Mouse (Mus musculus) hindbrain, embryonic 14.5 days (tissue): ENCODE measurements around the gene Mrtfa. TPM values are rescaled to one million over a fixed set of nuclear protein-coding genes. Genes with fewer than 3 reads are reported as not detected.

Source experiments
- ATAC-seq: fragments of 200-750 bp; cut with Nextera tagmentation; 2 replicates; pipeline ENCODE4 v1.8.0; 2017; ENCODE audit warnings: moderate number of reproducible peaks, mild to moderate bottlenecking, moderate TSS enrichment, moderate library complexity; ENCODE audit not compliant: low FRiP score
- DNase-seq: peaks from one replicate; pipeline ENCODE4 v3.0.0-alpha.2; 2015; ENCODE audit warnings: low spot score
- H3K27ac ChIP-seq: fragments of 300-500 bp; sonication (generic); 2 replicates; pipeline ENCODE4 v1.5.1; 2014; ENCODE audit warnings: mild to moderate bottlenecking, moderate library complexity
- H3K27me3 ChIP-seq: fragments of 300-500 bp; sonication (generic); 2 replicates; pipeline ENCODE4 v1.6.1; 2014; ENCODE audit warnings: mild to moderate bottlenecking, low read length, mixed read lengths; ENCODE audit not compliant: control insufficient read depth, insufficient read depth
- H3K36me3 ChIP-seq: fragments of 300-500 bp; sonication (generic); replicated peaks from 2 replicates; pipeline ENCODE4 v1.6.1; 2014; ENCODE audit not compliant: control insufficient read depth, insufficient read depth
- H3K4me1 ChIP-seq: fragments of 300-500 bp; sonication (generic); replicated peaks from 2 replicates; pipeline ENCODE4 v1.6.1; 2014; ENCODE audit warnings: antibody characterized with exemption, low read length, mixed read lengths; ENCODE audit not compliant: control insufficient read depth, insufficient read depth
- H3K4me2 ChIP-seq: fragments of 300-500 bp; sonication (generic); replicated peaks from 2 replicates; pipeline ENCODE4 v1.6.1; 2014; ENCODE audit warnings: mild to moderate bottlenecking, moderate library complexity
- H3K4me3 ChIP-seq: fragments of 300-500 bp; sonication (generic); replicated peaks from 2 replicates; pipeline ENCODE4 v1.5.1; 2014; ENCODE audit warnings: mild to moderate bottlenecking, low read length
- H3K9ac ChIP-seq: fragments of 300-500 bp; sonication (generic); 2 replicates; pipeline ENCODE4 v1.6.1; 2014
- H3K9me3 ChIP-seq: fragments of 300-500 bp; sonication (generic); 2 replicates; pipeline ENCODE4 v1.6.1; 2016; ENCODE audit warnings: low read length; ENCODE audit not compliant: control insufficient read depth
- WGBS: fragments of 180-500 bp; shearing (Covaris S2); extraction: QIAGEN DNeasy Blood & Tissue Kit; methylation state at CpG from one replicate; pipeline ENCODE4 v1.1.7; 2014; 5-methylcytosine and 5-hydroxymethylcytosine counted together
- polyA plus RNA-seq: library from polyadenylated mRNA; unstranded; fragments of >200 nt; fragmentation: Nextera tagmentation; extraction: Ambion mirVana; gene quantifications from 2 replicates; pipeline ENCODE4 v1.2.1, GENCODE M21; 2014

Mrtfa gene
- polyA plus RNA-seq, 1 experiment from 2014 or later = 31.5 TPM

DNA sequence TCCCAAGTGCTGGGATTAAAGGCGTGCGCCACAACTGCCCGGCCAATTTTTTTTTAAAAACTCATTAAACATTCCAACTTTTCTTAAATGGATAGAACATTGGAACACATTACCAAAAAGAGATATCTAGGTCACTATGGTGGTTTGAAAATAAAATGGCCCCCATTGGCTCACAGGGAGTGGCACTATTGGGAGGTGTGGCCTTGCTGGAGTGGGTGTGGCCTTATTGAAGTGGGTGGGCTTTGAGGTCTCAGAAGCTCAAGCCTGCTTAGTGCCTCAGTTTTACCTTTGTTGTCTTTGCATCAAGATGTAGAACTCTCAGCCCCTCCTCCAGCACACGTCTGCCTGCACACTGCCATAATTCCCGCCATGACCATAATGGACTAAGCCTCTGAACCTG is 11.9 kb upstream of the Mrtfa start:
- no peaks in the 10 kb centered on the region for H3K27me3 ChIP-seq
- DNase-seq (no peak), ATAC-seq (no peak)
- H3K9ac ChIP-seq = no peak overlapping the region
- H3K4me2 ChIP-seq = no peak overlapping the region
- H3K27ac ChIP-seq = no peak overlapping the region
- no peaks in the 10 kb centered on the region for H3K9me3 ChIP-seq
- no peaks in the 10 kb centered on the region for H3K4me1 ChIP-seq
- 96% methylated on average over 5 of the region's 5 CpGs for WGBS
- no peaks in the 10 kb centered on the region for H3K36me3 ChIP-seq
- H3K4me3 ChIP-seq = no peak overlapping the region

GRCm38 (mm10) chr15:81199372-81199959 is 8.9 kb upstream of the Mrtfa start:
- Histone ChIP-seq H3K27ac (no peak overlapping the region), H3K4me2 (no peak overlapping the region), H3K4me3 (no peak overlapping the region), H3K9ac (no peak overlapping the region), H3K9me3 (no peaks in the 10 kb centered on the region), H3K4me1 (no peaks in the 10 kb centered on the region), H3K36me3 (no peaks in the 10 kb centered on the region), H3K27me3 (no peaks in the 10 kb centered on the region)
- peak; percentile 94 for DNase-seq
- 28% methylated on average over 4 of the region's 4 CpGs for WGBS
- no peak for ATAC-seq

DNA sequence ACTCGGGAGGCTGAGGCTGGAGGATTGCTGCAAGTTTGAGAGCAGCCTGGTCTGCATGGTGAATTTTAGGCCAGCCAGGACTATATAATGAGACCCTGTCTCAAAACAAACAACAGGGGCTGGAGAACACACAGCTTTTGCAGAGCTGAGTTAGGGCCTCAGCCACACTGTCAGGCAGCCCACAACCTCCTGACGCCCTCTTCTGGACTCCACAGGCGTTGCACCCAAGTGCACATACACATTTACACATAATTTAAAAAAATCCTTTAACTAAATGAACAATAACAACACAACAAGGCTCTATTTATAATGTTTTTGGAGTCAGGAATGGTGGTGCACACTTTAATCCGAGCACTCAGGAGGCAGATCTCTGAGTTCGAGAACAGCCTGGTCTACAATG is 7.9 kb upstream of the Mrtfa start:
- ATAC-seq (no peak), DNase-seq (no peak)
- Histone ChIP-seq H3K9ac (no peak overlapping the region), H3K4me3 (no peak overlapping the region), H3K36me3 (no peaks in the 10 kb centered on the region), H3K27me3 (no peaks in the 10 kb centered on the region), H3K27ac (no peak overlapping the region), H3K4me2 (no peak overlapping the region), H3K4me1 (no peaks in the 10 kb centered on the region), H3K9me3 (no peaks in the 10 kb centered on the region)
- 91% methylated on average over 5 of the region's 5 CpGs for WGBS

- Histone ChIP-seq H3K4me3 (no peak overlapping the region), H3K4me1 (no peaks in the 10 kb centered on the region), H3K9me3 (no peaks in the 10 kb centered on the region), H3K27me3 (no peaks in the 10 kb centered on the region), H3K27ac (no peak overlapping the region), H3K4me2 (no peak overlapping the region), H3K9ac (no peak overlapping the region), H3K36me3 (no peaks in the 10 kb centered on the region)
- ATAC-seq = no peak
- 93% methylated on average over 10 of the region's 10 CpGs for WGBS
- DNase-seq = no peak
Observed at GRCm38 (mm10) chr15:81197197-81197596, 6.6 kb upstream of the Mrtfa start.

- no peak overlapping the region for H3K27ac ChIP-seq
- H3K4me3 ChIP-seq = no peak overlapping the region
- DNase-seq (no peak), ATAC-seq (no peak)
- H3K4me1 ChIP-seq = peaks cover 4% of the 10 kb centered on the region; the same call in 1 of the 2 replicates
- no peaks in the 10 kb centered on the region for H3K36me3 ChIP-seq
- H3K27me3 ChIP-seq = no peaks in the 10 kb centered on the region
- no peaks in the 10 kb centered on the region for H3K9me3 ChIP-seq
- 47% methylated on average over 4 of the region's 4 CpGs for WGBS
- no peak overlapping the region for H3K4me2 ChIP-seq
- no peak overlapping the region for H3K9ac ChIP-seq
Observed at GRCm38 (mm10) chr15:81195447-81195846, 4.9 kb upstream of the Mrtfa start.

DNA sequence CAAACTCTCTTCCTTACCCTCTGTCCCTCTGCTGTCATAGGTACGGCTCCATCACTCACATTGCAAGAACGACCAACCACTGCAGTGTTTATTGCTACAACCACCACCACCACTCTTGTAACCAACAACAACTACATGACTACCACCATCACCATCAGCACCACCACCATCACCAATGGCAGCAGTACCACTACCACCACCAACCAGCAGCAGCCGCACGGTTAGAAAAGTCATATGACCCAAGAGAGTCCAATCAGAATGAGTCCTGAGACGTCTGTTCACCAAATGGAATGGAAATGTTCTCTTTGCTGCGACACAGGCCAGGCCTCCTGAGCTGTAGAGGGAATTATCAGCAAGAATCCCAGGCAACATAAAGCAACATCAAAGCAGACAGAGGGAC is 4.2 kb upstream of the Mrtfa start:
- DNase-seq = no peak
- H3K9ac ChIP-seq = no peak overlapping the region
- H3K27me3 ChIP-seq = no peaks in the 10 kb centered on the region
- H3K36me3 ChIP-seq = no peaks in the 10 kb centered on the region
- H3K27ac ChIP-seq = no peak overlapping the region
- 93% methylated on average over 6 of the region's 6 CpGs for WGBS
- ATAC-seq = no peak
- peaks cover 4% of the 10 kb centered on the region; the same call in 1 of the 2 replicates for H3K4me1 ChIP-seq
- H3K4me2 ChIP-seq = no peak overlapping the region
- no peak overlapping the region for H3K4me3 ChIP-seq
- no peaks in the 10 kb centered on the region for H3K9me3 ChIP-seq

DNA sequence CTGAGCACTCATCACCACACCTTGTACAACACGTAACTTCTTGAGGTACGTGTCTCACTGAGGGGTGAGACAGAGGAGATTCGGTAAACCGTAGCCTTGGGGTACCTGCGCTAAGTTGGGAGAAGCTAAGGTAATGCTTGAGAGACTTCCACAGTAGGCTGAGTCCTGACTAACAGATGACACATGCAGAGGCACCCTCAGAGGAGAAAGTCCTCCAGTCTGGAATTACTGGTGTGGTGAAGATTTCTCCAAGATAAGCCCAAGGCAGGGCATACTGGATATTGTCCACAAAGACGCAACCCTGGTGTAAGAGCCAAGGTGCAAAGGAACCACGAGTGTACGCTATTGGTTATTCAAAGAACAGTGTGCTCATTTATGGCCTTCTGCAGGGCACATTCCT is 2.3 kb upstream of the Mrtfa start:
- no peak overlapping the region for H3K27ac ChIP-seq

GRCm38 (mm10) chr15:81192316-81192715 is 1.8 kb upstream of the Mrtfa start:
- Histone ChIP-seq H3K36me3 (peaks cover 8% of the 10 kb centered on the region; the same call in 1 of the 2 replicates), H3K9me3 (no peaks in the 10 kb centered on the region), H3K4me1 (peaks cover 20% of the 10 kb centered on the region), H3K27ac (no peak overlapping the region), H3K27me3 (no peaks in the 10 kb centered on the region), H3K9ac (no peak overlapping the region), H3K4me3 (no peak overlapping the region), H3K4me2 (no peak overlapping the region)
- DNase-seq (no peak), ATAC-seq (no peak)
- 87% methylated on average over 5 of the region's 5 CpGs for WGBS

More for the DNA sequence above, 2.3 kb upstream of the Mrtfa start:
- H3K9ac ChIP-seq = no peak overlapping the region
- ATAC-seq (no peak), DNase-seq (no peak)
- H3K4me2 ChIP-seq = no peak overlapping the region
- no peak overlapping the region for H3K4me3 ChIP-seq
- H3K36me3 ChIP-seq = peaks cover 3% of the 10 kb centered on the region; the same call in 1 of the 2 replicates
- H3K4me1 ChIP-seq = peaks cover 20% of the 10 kb centered on the region
- 96% methylated on average over 8 of the region's 8 CpGs for WGBS
- no peaks in the 10 kb centered on the region for H3K9me3 ChIP-seq
- no peaks in the 10 kb centered on the region for H3K27me3 ChIP-seq

DNA sequence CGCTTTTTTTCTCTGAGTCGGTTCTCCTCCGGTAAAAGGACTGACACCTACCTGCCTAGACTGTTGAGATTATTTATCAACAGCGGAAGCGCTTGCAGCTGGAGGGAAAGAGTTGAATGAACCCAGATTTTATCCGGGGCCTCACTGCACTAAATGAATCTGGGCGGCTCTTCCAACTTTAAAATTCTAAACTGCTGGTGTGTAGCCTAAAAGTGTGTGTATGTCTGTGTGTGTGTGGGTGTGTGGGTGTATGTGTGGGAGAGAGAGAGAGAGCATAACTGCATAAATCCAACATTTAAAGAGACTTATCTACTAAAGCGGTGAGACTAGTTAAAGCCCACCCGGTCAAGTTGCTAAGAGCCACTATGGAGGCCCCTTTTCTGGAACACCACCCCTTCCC is 746 bp upstream of the Mrtfa start:
- Histone ChIP-seq H3K4me2 (peak overlapping the region; percentile 64), H3K4me1 (peaks cover 20% of the 10 kb centered on the region), H3K27ac (peak overlapping the region; percentile 68), H3K4me3 (peak overlapping the region; percentile 37), H3K9me3 (no peaks in the 10 kb centered on the region), H3K9ac (peak overlapping the region; percentile 65), H3K36me3 (peaks cover 9% of the 10 kb centered on the region; the same call in 1 of the 2 replicates), H3K27me3 (no peaks in the 10 kb centered on the region)
- WGBS = 26% methylated on average over 9 of the region's 9 CpGs
- ATAC-seq = no peak
- no peak for DNase-seq
